Mouse (Mus musculus): ENCODE results near the gene Arid1b. TPM values are rescaled to one million over a fixed set of nuclear protein-coding genes. Genes with fewer than 3 reads are reported as not detected.
A peak's percentile ranks its signal among the peaks of the same experiment; 100 is the strongest.

The Arid1b gene
- 46.4 TPM for polyA plus RNA-seq (2021)

DNA sequence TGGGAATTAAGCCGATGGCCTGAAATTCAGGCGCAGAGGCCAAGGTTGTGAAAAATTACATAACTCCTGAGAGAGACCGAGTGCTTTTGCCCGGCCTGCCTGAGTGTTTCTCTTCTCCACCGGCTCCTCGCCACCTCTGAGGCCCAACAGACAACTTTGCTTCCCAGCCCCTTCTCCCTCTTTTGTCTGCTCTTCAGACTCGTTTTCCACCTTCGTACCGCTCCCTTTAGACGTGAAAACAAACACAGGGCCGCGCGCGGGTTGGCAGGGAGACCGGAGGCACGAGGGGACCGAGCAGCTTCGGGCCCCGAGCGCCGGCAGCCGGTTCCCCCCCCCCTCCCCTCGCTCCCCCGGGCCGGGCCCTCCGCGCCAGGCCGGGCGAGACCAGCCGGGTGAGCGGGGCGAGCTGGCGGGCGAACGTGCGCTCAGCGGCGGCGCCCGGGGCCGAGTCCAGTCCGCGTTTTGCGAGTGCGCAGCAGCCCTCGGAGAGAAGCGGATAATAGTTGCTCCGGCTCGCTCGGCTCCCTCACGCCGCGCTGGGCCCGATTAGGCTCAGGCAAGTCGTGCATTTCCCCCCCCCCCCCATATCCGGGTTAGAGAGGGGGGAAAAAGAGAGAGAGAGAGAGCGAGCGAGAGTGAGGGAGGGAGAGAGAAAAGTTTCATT, at the start of gene Arid1b:
TSS of gene Arid1b (plus strand) at position 493 of the 664 bp plus-strand sequence.
- in situ Hi-C loops (cut with MboI; ENCODE audit: low pct_unique_long_range_greater_than_20kb), result loop anchor here (10.0 kb wide), 1 partner anchor 359 kb away; no protein-coding TSS in a partner anchor
- ATAC-seq, result peak; percentile 41
- ChIA-PET CTCF (interaction anchor here (1.5 kb wide), 1 partner anchor 367 kb away, joined by 3 read pairs; no protein-coding TSS in a partner anchor), POLR2A (interaction anchor here (0.9 to 1.3 kb wide), 2 partner anchors 87 to 196 kb away, joined by 5 to 11 read pairs; no protein-coding TSS in a partner anchor)
- DNase-seq (ENCODE audit: low read depth, low spot score), result no peak
- no peaks in the 10 kb centered on the region for H3K27me3 ChIP-seq
- TF ChIP-seq CTCF (IDR thresholded peaks at IDR 0.05), result no peak

DNA sequence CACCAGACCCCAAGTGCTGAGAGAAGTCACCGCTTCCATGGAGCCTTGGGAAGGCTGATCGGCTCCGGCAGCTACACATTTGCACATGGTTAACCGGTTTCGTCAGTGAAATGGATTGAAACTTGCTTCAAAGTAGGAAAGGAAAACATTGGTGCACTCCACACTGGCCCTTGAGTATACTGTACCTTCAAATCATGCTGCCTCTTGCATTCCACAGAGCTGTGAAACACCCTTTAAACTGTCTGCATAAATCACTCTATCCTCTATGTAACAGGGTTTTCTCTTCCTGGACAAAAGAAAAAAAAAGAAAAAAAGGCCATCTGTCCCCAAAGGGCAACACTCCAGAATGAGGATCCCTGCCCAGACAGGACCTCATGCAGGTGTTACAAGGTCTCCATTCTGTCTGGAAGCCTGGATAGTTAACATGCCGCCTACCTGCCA, 48.8 kb upstream of the Arid1b start:
- ChIA-PET POLR2A (no interaction called here), CTCF (interaction anchor here (1.1 kb wide), 1 partner anchor 16 kb away, joined by 3 read pairs; no protein-coding TSS in a partner anchor)
- ATAC-seq, result no peak
- no peak for DNase-seq (ENCODE audit: low read depth, low spot score)
- in situ Hi-C loops (cut with MboI; ENCODE audit: low pct_unique_long_range_greater_than_20kb), result no loop called here
- TF ChIP-seq CTCF (IDR thresholded peaks at IDR 0.05), result no peak
- no peaks in the 10 kb centered on the region for H3K27me3 ChIP-seq

DNA sequence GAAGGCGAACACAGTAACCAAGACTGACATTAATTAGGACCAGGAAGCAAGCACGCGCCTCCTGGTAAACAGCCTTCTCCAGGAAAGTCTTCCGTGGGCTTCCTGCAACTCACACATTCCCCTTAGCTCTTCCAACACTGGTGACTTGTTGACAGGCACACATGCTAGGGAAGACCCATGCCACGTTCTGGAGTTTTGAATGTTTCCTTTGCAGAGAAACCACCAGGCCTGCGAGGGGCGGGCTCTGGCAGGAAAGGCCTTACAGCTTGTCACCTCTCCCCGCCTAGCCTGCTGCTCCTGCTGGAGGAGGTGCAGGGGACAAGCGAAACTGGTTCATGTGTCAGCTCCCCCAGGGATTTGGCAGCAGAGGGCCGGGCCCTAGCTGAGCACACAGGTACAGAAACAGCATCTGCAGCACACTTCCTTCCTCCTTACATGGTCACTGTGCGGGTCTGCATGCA, 48.2 kb upstream of the Arid1b start:
- CTCF ChIA-PET, result interaction anchor here (1.1 kb wide), 1 partner anchor 15 kb away, joined by 3 read pairs; no protein-coding TSS in a partner anchor
- ATAC-seq (no peak), DNase-seq (ENCODE audit: low read depth, low spot score) (no peak)
- no peaks in the 10 kb centered on the region for H3K27me3 ChIP-seq
- POLR2A ChIA-PET, result no interaction called here
- TF ChIP-seq CTCF (IDR thresholded peaks at IDR 0.05), result no peak
- in situ Hi-C loops (cut with MboI; ENCODE audit: low pct_unique_long_range_greater_than_20kb), result no loop called here

DNA sequence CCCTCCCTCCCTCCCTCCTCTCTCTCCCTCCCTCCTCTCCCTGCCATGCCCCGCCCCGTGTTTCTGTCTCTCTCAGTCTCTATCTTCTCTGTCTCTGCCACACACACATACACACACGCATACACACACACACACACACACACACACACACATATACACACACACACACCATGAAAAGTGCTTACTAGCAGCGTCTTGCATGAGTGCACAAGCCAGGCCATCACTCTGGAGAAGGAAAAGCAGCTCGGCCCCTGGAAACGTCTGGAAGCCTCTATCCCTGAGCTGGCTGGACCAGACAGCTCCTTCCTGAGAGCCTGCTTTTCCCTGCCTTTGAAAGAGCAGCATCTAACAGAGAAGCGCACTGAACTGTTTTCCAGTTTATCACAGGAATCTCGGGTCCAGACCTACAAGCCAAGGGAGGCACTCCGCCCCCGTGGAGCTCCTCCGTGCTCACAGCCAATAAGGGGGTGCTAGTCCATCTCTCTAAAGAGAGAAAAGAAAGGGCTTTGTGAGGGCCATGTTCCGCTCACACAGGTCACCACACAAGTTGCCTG, 47.6 kb upstream of the Arid1b start:
- ChIA-PET POLR2A (interaction anchor here (0.7 kb wide), 1 partner anchor 52 kb away, joined by 3 read pairs; no protein-coding TSS in a partner anchor), CTCF (interaction anchor here (0.8 kb wide), 1 partner anchor 10 kb away, joined by 3 read pairs; no protein-coding TSS in a partner anchor)
- no peak for DNase-seq (ENCODE audit: low read depth, low spot score)
- in situ Hi-C loops (cut with MboI; ENCODE audit: low pct_unique_long_range_greater_than_20kb), result no loop called here
- no peaks in the 10 kb centered on the region for H3K27me3 ChIP-seq
- ATAC-seq, result no peak
- TF ChIP-seq CTCF (IDR thresholded peaks at IDR 0.05), result no peak

DNA sequence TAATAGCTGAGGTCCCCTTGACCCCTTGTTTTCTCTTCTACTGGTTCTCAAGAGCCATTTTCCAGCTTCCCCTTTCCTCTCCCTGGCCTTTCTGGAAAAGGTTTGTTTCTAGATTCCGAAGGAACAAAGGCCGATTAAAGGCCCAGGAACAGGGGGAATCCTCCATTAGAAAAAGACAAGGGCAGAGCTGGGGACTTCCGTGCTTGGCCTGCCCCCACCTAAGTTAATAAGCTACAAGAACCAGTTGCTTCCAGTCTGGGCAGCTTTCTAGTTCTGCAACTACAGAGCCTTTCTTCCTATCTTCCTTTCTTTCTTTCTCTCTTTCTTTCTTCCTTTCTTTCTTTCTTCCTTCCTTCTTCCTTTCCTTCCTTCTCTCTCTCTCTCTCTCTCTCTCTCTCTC, 47.1 kb upstream of the Arid1b start:
- ChIA-PET POLR2A (interaction anchor here (0.7 kb wide), 1 partner anchor 51 kb away, joined by 3 read pairs; no protein-coding TSS in a partner anchor), CTCF (interaction anchor here (0.8 kb wide), 1 partner anchor 10 kb away, joined by 3 read pairs; no protein-coding TSS in a partner anchor)
- DNase-seq (ENCODE audit: low read depth, low spot score), result no peak
- no peaks in the 10 kb centered on the region for H3K27me3 ChIP-seq
- in situ Hi-C loops (cut with MboI; ENCODE audit: low pct_unique_long_range_greater_than_20kb), result no loop called here
- TF ChIP-seq CTCF (IDR thresholded peaks at IDR 0.05), result no peak
- ATAC-seq, result no peak

DNA sequence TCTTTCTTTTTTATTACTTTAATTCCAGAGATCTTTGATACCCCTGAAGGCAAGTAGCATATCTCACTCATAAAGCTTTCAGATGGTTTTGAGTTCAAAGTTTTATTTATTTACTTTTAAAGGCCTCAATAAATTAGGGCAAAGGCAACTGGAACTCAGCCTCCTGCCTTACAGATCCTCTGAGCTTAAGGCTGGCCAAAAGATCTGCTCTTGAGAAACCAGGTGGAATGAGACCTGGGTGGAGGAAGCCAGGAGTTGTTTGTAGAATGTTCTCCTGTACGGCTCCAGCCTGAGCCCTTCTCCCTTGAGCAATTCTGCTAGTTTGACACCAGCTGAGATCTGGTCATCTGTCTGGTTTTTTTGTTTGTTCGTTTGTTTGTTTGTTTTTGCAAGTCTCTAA, 46.7 kb upstream of the Arid1b start:
- DNase-seq (ENCODE audit: low read depth, low spot score) (no peak), ATAC-seq (no peak)
- POLR2A ChIA-PET, result interaction anchor here (0.7 kb wide), 1 partner anchor 51 kb away, joined by 3 read pairs; no protein-coding TSS in a partner anchor
- no peak for TF ChIP-seq CTCF (IDR thresholded peaks at IDR 0.05)
- H3K27me3 ChIP-seq, result no peaks in the 10 kb centered on the region
- CTCF ChIA-PET, result no interaction called here
- in situ Hi-C loops (cut with MboI; ENCODE audit: low pct_unique_long_range_greater_than_20kb), result no loop called here

DNA sequence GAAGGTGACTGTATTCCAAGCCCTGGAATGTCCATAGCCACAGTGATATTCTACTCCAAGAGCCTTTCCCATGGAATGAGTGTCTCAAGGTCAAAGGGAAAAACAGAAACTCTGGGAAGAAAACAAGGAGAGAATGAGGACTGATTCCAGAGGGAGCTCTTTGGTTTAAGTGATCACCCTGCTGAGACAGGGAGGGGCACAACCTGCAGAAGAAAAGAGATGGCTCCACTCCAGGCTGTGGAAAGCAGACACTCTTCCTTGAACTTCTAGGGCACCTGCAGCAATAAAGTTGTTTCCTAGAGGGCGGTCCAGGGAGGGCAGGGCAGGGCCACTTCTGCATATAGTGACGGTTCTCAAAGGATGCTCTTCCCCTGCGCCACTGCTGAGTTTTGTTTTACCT, 45.6 kb upstream of the Arid1b start:
- no peak for DNase-seq (ENCODE audit: low read depth, low spot score)
- TF ChIP-seq CTCF (IDR thresholded peaks at IDR 0.05), result no peak
- no peak for ATAC-seq
- in situ Hi-C loops (cut with MboI; ENCODE audit: low pct_unique_long_range_greater_than_20kb), result no loop called here
- POLR2A ChIA-PET, result no interaction called here
- CTCF ChIA-PET, result interaction anchor here (1.5 kb wide), 1 partner anchor 12 kb away, joined by 4 read pairs; no protein-coding TSS in a partner anchor
- H3K27me3 ChIP-seq, result no peaks in the 10 kb centered on the region

DNA sequence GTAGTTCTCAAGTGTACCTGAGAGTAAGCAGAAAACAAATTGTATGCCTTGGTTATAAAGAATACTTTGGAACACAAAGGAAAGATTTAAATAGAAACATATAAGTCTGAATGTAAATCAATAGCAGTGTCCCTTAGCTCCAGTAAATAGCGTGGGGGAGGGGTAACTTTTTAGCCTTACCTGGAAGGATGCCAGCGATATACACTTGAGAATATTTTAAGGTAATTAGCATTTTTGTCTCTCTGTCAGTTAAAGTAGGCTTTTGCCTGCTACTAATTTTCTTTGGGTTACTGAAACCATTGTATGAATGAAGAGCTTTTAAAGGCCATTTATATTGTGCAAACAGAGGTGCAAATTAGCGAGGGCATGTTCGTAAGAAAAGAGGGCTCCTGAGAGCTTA, 39.7 kb upstream of the Arid1b start:
- POLR2A ChIA-PET, result no interaction called here
- peaks cover 4% of the 10 kb centered on the region for H3K27me3 ChIP-seq

DNA sequence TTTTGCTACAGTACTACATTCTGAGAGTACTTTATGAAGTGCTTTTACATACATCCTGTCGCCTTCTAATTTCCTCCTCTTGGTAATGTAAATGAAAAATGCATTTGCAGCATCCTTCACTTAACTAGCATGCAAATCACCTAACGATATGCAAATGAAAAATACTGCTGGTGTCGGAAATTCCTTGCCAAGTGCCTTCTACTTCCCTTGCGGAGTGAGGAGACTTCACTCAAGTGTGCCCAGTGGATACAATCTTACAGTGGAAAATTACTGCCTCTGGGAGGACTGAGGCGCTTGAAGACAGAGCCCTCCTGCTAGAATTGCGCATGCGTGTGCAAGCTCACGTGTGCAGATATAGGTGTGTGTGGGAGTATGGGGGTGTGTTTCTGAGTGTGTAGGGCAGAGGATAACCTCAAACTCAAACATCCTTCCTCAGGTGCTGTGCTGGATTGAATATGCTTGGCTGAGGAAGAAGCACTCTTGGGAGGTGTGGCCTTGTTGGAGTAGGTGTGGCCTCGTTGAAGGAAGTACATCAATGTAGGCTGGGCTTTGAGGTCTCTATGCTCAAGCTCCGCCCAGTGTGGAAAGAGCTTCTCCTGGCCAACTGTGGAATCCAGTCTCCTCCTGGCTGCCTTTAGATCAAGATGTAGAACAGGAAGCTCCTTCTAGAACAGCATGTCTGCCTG, 29.8 kb upstream of the Arid1b start:
- DNase-seq (ENCODE audit: low read depth, low spot score) (no peak), ATAC-seq (no peak)
- ChIA-PET CTCF (interaction anchor here (2.0 kb wide), 2 partner anchors 10 to 14 kb away, joined by 4 to 6 read pairs; no protein-coding TSS in a partner anchor), POLR2A (no interaction called here)
- H3K27me3 ChIP-seq, result no peaks in the 10 kb centered on the region
- TF ChIP-seq CTCF (IDR thresholded peaks at IDR 0.05), result no peak
- in situ Hi-C loops (cut with MboI; ENCODE audit: low pct_unique_long_range_greater_than_20kb), result no loop called here

More for the DNA sequence above, 39.7 kb upstream of the Arid1b start:
- in situ Hi-C loops (cut with MboI; ENCODE audit: low pct_unique_long_range_greater_than_20kb), result no loop called here
- DNase-seq (ENCODE audit: low read depth, low spot score) (no peak), ATAC-seq (no peak)
- CTCF ChIA-PET, result interaction anchor here (1.0 kb wide), 1 partner anchor 9 kb away, joined by 4 read pairs; no protein-coding TSS in a partner anchor
- TF ChIP-seq CTCF (IDR thresholded peaks at IDR 0.05), result no peak

DNA sequence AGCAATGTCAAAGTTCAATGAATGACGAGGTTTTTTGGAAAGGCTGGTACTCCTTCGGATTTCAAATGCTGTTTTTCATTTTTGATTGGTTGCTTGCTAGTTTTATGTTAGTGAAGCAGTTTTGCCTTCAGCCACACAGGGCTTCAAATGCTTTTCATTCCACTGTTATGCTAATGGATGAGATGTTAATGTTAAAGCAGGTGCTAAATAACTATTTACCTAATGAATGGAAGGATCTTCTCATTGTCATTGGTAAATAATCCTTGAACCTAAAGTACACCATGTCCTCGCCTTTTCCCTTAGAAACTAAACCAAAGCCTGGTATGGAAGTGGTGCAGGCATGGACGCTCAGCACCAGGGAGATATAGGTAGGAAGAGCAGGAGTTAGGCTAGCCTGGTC, 26.9 kb upstream of the Arid1b start:
- TF ChIP-seq CTCF (IDR thresholded peaks at IDR 0.05), result no peak
- POLR2A ChIA-PET, result no interaction called here
- H3K27me3 ChIP-seq, result no peaks in the 10 kb centered on the region
- in situ Hi-C loops (cut with MboI; ENCODE audit: low pct_unique_long_range_greater_than_20kb), result no loop called here
- CTCF ChIA-PET, result no interaction called here
- ATAC-seq, result no peak
- DNase-seq (ENCODE audit: low read depth, low spot score), result no peak
